Mouse (Mus musculus) cerebellum, postnatal 14 days (tissue): ENCODE measurements around the gene Eif2b4.
A peak's percentile ranks its signal among the peaks of the same experiment; 100 is the strongest.

Source experiments
- DNase-seq, 2 experiments: peaks; one replicate each; pipeline ENCODE4 v3.0.0; 2021; ENCODE audit warnings: mixed read lengths in 2 of 2

The Eif2b4 gene

DNA sequence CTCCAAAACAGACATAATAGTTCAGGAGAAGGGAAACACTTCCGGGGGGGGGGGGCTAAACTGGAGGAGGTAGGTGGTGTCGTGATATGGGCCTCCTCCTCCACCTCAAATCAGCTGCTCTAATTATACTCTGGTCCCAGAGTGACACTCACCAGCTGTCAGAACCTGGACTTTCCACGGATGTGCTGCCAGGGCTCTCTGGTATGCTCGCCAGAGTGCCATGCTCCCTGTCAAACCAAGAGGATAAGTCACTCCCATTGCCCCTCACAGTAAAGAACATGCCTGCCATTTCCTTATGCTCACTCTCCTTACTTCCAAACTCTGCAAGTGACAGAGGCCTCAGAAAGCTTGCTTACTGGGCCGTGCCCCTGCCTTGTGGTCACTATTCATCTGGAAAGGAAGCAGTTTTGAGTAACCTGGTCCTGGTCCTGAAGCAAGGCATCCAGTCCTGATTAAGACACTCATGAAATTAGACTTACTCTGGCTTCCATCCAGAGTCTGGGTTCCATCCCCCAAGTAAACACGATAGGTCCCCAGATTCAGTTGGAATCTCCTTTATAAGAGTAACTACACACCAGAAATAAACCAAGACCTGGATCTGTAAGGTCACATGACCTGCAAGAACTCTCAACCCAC, 39.6 kb downstream of the Eif2b4 start:
- DNase-seq = peak in 1 of 2 experiments; percentile 22

GRCm38 (mm10) chr5:31151746-31152145, 41.5 kb downstream of the Eif2b4 start:
- DNase-seq = peak; percentile 47 to 63

DNA sequence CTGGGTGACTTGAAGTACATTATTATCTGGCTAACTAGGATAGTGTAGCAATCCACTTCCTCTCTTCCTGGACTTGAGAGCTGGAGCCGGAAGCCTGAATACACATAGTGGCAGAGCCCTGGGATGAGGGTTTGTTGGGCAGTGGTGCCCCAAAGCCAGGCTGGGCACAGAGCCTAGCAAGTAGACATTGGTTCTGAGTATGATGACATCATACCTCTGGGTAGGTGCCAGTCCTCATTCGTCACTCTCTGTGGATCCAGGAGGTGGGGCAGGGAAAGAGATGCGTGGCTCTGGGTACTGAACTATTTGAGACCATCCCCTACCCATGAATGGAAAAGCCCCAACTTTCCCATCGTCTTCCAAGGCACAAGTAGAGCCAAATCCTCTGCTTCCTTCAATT, 43.4 kb downstream of the Eif2b4 start:
- peak in 1 of 2 experiments; percentile 45 for DNase-seq

DNA sequence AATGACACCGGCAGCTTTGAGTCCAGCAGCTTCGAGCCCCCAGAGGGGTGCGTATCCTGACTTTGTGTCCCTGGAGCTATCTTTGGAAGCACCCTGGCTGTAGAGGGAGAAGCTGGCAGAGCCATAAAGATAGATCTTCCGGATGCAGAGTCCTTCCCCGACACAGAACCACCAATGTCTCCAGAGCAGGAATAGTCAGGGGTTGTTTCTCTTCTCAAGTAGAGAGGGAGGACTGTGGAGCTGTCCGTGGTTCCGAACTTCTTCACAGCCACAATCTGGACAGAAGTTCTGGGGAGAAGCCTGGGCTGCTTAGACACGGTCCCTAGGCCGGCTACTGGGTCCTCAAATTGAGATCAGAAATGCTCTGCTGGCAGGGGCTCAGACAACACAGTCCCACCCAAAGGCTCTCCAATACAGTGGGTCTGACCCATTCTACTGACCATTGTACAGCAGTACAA, 54.2 kb downstream of the Eif2b4 start:
- DNase-seq = no peak

DNA sequence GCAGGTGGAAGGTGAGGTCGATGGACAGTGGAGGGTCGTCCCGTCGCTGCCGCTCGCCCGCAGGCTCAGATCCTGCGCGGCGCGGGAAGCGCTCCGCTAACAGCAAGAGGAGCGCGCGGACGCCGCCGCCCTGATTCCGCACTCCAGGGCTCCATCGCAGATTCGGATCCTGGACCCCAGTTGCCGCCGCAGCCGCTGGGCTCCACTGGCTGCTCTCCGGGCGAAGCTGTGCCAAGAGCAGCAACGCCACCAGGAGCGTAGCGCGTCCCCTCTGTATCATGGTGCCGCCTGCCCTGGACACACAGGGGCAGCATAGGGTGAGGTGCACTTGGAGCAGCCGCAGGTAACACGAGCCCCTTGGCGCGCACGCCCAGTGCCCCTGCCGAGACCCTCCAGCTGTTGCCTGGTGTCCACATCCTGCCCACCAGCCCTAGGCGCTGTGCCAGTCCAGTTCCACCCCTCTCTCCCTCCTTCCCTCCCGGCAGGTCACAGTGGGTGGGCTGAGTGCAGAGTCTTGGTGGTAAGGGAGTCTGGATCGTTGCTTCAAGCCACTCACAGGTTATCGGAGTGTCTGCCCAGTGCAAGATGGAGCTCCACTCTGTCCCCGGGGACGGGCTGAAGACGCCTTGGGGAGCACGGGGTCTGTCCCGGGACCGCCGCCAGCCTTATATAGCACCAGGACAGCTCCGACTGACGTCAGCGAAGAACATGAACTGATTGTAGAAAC, 54.8 kb downstream of the Eif2b4 start, which contains the start of gene Ucn:
Ucn (minus strand) TSS at position 589 of the 727 bp plus-strand sequence.
- DNase-seq = peak in 1 of 2 experiments; percentile 27

GRCm38 (mm10) chr5:31137658-31138057, 55.6 kb downstream of the Eif2b4 start:
- DNase-seq = no peak
